Mouse (Mus musculus) induced T-regulatory cell, adult 2 months (primary cell): ENCODE data around the gene Picalm.
"Not testable (repeated sequence)": the region's sequence is repeated elsewhere in the genome, so short reads cannot be mapped to it uniquely, and the experiment has no call there.

Experiments
- DNase-seq: peaks from one replicate; pipeline ENCODE4 v3.0.0-alpha.2; 2012; ENCODE audit warnings: low read depth

The Picalm gene

DNA sequence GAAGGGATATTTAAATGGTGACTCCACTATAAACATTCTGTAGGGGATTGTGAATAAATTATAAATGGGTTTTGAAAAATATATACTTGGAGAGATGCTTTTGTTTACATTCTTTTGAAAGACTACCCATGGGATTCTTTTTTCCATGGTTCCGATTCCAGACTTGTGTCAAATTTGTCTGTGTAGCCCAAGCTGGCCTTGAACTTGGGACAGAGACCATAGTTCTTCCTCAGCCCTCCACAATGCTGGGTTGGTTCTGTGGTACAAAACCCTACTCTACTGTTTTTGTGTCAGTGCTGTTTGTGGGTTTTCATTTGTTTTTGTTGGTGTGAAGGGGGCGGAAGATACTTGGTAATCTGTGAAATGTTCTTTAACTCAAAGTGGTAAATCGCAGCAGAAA, 2.3 kb downstream of the Picalm start:
- peak; percentile 69 for DNase-seq

DNA sequence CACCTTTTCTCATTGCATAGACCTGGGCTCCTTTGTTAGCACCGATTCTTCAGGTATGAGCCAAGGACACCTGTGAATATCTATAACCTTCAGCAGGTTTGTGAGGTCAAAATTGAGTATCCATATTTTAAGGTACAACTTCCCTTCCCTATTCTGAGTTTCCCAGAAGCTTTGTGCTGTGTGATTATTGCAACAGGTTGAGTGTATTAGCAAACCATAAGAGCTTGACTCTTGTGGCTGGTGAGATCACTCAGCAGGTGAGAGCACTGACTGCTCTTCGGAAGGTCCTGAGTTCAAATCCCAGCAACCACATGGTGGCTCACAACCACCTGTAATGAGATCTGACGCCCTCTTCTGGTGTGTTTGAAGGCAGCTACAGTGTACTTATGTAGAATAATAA, 6.7 kb downstream of the Picalm start:
- DNase-seq: peak; percentile 28

DNA sequence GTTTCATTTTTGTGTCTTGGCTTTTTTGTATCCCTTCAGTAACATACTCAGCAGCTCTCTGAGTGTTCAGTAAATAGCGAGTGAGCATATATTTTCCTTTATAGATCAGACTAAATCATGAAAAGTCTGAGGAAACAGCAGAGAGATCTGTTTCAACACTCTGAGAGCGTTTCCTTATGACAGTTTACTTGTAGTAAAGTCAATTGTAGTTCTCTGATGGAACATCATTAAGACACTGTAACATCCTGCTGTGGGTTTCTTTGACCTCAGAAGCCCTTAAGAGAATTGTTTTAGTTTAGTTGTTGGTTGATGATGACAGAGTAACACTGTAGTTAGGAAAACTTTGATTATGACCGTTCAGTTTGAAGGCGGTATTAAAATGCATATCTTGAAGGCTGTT, 8.3 kb downstream of the Picalm start:
- peak; percentile 75 for DNase-seq

DNA sequence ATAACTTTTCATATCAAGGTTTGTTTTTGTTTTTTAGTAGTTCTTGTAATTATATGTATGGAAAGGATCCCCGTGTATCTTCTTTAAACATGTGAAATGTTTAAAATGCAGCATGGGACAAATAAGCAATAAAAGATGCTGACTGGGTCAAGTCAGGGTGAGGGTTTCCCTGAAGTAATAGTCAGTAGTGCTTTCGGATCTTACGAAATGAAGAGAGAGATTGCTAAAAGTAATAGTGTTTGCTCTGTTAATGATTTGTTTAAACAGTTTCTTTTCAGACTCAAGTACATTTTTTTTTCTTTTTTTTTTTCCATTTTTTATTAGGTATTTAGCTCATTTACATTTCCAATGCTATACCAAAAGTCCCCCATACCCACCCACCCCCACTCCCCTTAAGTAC, 10.3 kb downstream of the Picalm start:
- DNase-seq: peak; percentile 20

DNA sequence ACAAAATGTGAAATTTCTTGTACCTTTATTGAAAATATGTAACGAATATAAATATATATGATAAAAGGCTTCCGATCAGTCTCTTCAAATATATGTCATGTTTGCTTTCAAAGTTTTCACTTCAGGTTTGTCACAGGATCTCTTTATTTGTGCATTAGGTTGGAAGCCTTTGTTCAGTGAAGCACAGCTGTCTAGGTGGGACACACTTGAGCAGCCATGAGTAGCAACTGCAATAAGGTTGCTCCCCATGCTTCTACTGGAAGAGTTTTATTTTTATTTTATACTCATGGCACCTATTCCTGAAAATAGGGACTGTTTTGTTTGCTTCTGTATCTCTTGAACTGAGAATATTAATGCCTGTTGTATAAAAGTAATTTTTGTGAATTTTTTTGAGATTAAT, 14.3 kb downstream of the Picalm start:
- DNase-seq: no peak

DNA sequence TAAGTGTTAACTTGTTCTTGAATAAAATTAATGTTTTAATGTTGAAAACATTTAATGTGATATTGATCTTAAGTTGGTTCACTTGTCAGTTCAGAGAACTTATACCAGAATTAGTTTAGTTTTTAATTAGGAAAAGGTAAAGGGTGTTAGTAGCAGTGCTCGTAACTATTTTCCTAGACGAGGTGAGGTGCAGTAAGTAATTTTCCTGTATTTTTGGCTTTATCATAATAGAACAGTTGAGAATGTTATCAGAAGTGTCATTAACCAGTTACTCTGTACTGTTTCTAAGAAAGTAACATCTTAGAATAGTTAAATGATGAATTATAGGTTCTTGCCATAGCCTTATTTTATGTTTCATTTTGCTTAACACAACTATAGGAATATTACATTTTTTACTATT, 15.0 kb downstream of the Picalm start:
- no peak for DNase-seq

DNA sequence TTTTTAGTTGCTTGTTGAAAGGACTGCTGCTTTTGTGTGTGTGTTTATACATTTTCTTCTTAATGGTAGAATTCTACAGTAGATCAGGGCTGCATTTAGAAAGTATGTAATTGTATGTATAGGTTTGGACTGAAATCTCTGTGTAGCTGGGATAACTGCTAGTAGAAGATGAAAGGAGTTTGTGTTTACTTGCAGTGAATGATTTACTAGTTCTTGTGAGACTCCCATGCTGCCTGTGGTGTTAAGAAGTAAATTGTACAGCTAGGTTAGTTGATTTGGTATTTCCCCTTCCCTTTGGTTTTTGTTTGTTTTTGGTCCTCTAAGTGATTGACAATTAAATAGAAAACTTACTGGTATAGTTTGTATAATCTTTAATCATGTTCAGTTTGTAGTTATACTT, 15.4 kb downstream of the Picalm start:
- DNase-seq: no peak

DNA sequence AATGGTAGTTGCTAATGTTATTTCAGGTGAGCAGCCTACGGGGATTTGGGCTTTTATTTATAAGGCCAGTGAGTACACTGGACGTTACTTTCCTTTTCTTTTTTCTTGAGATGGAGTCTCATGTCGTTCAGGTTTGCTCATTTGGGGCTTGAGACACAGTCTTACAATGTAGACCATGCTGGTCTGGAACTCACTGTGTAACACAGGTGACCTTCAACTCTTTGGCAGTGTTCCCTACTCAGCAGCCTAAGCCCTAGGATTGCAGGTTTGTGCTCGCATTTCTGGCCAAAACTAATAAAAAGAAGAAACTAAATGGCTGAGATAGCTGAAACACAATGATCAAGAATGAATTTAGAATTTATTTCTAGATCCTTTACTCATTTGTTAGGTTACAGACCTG, 15.9 kb downstream of the Picalm start:
- DNase-seq: no peak

DNA sequence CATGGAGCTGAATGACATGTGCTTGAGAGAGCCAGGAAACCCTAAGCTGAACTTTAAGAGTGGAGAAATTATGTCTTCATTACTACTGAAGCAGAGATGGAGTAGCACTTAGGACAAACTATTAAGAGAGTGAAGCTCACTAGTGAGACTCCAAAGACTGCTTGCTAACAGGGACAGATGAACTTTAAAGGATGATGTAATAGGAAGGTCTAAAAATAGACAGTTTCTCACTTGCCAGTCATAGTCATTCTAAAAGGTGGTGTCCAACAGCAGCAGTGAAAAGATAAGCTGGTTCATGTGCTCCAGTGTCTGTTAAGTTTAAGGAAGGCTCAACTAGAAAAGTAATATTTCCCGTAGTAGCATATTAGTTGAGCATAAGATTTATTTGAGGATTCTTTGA, 16.3 kb downstream of the Picalm start:
- peak; percentile 63 for DNase-seq

DNA sequence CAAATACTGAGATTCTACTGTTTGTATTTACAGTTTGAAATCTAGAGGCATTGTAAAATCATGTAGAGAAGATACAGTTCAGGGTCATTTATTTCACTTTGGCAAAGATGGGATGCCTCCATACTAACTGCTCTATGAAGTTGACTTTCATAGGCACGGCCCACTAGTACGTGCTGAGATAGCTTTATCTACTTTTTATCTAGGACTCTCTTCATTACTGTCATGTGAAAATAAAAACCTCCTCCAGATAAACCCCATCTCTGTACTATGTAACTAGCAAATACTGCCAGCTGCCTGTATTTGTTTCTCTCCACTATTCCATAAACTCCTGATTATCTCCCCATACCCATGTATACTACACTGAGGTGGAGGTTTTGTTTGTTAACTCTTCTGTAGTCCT, 18.0 kb downstream of the Picalm start:
- DNase-seq: no peak

DNA sequence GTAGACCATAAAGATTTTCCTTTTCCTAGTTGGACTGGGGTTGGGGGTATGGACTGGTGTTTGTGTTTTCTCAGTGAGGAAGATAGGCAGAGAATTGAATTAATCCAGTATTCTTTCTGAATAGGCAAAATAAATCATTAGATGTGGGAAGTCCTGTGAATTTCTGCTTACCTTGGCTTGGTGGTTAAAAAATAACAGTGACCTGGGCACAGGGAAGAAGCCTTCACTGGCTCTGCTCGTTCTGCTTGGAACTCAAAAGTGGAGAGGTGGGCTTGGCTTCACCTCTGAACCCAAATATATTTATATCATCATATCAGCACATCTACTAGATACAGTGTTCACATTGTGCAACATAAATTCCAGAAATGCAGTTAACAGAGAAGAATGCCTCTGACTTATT, 18.5 kb downstream of the Picalm start:
- no peak for DNase-seq

DNA sequence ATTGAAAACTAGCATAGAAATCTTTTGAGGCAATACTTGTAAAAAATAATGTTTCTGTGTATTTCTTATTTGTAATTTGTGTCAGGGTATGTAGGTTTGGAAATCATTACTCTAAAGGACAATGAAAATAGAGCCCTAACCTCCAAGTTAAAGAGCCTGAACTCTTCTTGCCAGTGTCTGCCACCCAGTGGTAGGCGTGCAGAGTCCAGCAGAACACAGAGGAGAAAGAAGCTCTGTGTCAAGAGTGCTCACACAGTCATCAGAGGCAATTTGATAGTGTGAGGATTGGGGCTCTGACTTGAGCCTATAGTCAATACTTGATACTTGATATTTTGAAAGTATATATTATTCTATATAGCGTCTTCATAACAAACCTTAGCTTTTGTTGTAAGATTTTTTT, 20.3 kb downstream of the Picalm start:
- peak; percentile 77 for DNase-seq

DNA sequence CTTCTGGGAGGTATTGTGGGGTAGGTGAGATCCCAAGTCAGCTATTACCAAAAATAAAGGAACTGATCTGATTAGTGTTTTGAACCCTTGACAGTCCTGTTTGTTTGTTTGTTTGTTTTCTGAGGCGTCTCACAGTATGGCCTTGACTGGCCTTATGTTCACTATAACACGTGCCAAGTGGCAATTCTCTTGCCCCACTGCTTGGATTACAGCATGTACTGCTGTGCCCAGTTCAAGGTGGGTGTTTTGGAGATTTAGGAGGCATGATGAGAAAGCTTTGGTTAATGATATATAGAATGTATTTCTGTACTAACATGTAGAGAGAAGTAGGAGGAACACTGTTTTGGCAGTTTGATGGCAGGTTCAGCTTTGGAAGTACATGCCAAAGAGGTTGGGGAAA, 28.0 kb downstream of the Picalm start:
- DNase-seq: no peak

DNA sequence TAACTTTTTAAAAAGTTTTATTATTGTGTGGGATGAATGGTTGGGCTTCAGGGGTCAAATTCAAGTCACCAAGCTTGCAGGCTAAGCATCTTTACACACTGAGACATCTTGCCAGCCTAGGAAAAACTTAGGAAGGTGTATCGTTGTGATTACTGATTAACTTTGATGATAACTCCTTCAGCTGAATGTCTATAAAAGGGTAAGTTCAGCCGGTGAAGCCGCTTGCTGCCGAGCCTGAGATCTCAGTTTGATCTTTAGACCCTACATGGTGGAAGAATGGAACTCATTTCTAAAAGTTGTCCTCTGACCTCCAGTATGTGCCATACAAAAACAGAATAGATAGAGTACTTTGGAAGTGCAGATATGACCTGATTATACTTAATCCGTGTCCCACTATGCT, 30.6 kb downstream of the Picalm start:
- DNase-seq: no peak

DNA sequence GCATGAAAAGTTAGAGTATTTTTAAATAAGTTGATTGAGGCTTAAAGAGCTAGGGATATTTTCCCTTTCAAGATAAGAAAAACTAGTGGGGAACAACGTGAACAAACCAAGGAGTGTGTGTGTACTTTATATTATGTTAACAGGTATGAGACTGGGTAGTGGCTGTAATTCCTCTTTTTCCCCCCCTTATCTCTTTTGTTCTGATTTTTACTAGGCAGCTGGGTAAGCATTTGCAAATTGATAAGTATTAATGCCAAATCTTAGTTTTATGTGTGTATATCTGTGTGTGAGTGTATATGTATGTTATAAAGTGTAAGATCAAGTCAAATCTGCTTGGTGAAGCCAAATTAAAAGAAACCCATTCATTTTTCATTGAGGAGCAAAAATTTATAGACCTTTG, 34.3 kb downstream of the Picalm start:
- DNase-seq: no peak

DNA sequence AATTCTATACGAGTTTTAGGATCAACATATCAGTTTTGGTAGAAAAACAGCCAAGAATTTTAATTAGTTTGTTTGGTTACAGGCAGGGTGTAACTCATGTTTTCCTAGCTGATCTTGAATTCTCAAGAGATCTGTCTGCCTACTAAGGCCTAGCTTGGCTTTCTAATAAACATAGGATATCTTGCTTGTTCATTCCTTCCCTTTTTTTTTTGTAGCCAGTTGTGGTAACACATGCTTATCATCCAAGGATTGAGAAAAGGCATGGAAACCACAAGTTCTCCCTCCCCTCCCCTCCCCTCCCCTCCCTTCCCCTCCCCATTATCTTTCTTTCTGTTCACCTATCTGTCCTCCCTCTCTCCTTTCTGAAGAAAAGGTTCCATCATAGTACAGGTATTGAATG, 36.0 kb downstream of the Picalm start:
- DNase-seq: no peak

DNA sequence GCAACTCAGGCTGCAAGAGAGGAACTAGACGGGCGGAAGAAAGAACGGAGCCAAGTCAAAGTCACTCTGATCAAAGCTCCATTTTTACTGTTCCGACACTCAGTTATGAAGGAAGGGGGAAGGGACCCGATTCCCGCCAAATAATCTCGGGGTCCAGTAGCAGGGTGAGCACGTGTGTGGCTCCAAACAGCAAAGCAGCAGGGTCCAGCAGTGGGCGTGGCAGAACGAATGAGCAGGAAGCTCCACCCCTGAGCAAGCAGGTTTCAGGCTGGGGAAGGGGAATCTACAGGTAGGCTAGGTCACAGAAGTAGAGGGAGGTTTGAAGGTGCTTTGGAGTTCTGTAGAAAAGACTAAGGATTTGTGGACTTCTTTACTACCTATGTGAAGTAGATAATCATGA, 37.8 kb downstream of the Picalm start:
- not testable (repeated sequence) for DNase-seq

DNA sequence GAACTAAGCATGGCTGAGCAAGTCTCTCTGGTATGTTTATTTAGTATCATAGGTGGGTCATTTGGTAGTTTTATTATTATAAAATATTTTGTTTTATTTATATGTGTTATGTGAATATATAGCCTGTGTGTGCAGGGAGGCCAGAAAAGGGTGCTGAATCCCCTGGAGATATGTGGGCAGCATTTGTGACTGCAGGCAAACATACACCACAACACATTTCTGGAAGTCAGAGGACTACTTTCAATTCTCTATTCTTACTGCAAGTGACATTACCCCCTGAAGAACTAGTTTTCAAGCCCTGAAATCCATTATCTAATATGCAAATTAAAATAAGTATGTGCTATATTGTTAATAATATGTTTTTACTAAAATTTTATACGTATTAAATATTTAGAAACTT, 43.8 kb downstream of the Picalm start:
- DNase-seq: no peak

DNA sequence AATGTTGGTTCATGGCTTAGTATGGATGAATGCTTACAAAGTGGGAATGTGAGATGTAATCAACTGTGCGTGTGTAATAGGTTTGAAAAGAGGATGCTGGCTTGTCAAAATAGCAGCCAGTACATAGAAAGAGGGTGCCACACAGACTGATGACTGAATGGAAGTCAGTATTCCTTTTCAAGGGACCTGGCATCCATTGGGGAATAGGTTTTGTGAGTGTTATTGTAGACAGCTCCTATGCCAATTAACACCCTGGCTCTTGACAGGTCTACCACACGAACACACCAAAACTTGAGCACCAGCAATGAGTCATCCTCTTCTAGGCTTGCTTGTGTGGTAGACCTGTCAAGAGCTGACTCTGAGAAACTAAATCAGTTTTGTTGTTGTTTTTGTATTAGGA, 45.6 kb downstream of the Picalm start:
- DNase-seq: no peak

DNA sequence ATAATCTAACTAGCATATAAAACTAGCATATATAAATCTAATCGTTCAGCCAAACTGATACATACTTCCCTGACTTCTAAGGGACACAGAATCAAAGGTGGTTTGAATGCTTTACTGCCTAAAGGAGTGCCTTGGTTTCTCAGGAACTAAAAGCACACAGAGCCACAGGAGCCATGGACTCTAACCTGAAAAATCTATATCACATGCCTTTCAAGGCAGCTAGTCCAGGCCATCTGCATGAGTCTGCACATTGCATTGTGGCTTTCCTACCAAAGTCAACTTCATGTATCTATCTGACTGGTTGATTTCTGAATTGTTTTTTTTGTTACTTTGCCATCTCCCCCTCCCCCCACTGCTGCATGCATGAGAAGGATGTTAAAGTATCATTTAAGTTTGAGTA, 50.6 kb downstream of the Picalm start:
- DNase-seq: no peak

DNA sequence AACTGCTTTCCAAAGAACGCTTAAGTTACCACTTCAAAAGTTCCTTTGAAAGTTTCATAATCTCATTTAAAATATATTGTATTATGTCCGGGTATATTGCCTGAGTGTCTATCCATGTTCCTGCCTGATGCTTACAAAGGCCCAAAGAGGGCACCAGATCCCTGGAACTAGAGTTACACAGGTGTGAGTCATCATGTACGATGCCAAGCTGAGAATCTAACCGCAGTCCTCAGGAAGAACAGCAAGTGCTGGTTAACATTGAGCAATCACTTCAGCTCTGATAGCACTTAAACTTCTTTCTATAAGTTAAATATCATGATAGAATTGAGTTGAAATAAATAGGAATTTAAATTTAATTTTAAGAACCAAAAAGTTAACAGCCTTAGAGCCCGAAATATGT, 70.2 kb downstream of the Picalm start:
- DNase-seq: no peak

DNA sequence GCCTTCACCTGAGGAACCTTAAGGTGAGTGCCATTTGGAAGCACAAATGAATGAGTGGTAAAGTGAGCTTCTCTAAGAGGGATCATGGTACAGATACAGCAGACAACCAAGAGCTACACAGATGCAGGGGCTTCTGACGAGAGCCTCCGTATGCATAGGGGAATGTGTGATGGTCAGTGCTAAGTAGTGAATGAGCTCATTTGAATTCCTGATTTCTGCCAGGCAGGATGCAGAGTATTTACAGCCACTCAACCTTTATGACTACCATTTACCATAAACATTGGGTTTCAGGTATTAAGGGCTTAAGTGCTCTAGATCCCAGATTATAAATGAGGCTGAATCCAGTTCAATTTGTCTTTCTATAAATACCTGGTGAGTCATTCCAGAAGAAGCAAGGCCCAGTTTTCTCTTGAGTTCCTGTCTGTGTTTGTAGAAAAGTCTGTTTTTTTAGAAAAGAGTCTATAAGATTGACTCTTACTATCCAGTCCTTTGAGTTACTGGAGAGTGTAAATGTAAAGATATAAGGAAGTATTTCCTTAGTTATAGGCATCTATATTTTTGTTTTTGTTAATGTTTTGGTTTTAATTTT, 72.0 kb downstream of the Picalm start:
- no peak for DNase-seq

DNA sequence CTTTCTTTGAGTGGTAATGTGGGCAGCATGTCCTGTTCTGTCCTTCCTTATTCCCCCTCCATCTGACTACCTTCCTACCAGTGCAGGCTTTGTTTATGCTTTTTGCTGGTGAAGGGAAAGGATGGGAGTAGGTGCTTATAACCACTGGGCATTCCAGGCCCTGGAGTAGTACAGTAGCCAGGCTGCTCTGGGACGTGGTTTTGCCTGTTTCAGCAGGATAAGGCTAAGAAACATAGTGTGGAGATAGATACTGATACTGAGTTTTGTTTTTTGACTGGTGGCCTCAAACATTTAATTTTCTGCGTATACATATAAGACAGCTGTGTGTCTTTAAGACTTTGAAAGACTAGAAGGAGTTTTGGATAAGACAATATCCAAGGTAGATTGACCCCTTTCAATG, 73.9 kb downstream of the Picalm start:
- no peak for DNase-seq

DNA sequence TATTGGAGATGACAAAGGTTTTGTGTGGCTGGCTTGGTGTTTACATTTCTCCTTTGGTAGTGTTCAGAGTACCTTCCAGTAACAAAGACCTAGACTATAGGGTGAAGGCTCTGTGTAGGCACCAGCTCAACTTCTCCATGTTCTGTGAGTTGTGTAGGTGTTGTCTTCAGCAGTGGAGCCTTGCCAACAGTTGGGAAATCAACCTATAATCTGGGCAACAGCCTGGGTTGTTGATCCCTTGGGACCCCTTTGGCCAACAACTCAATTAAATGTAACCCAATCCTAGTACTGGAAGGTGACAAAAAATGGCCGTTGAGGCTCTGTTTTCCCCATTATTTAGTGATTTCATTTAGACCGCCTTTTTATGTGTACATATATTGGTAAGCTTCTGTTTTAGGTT, 80.1 kb downstream of the Picalm start:
- DNase-seq: no peak

DNA sequence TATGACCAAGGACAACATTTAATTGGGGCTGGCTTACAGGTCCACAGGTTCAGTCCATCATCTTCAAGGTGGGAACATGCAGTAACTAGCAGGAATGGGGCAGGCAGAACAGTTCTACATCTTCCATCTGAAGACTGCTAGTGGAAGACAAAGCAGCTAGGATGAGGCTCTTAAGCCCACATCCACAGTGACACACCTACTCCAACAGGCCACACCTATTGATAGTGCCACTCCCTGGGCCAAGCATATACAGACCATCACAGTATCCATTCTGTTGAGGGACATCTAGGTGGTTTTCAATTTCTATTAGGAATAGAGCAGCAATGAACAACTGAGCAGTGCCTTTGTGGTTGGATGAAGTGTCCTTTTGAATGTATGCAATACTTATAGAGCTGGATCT, 80.9 kb downstream of the Picalm start:
- no peak for DNase-seq
